Mouse (Mus musculus): ENCODE results near the gene Sae1.

- TF ChIP-seq E2F4 (IDR thresholded peaks at IDR 0.05; ENCODE audit: insufficient read depth) (no peak), POLR2AphosphoS2 (IDR thresholded peaks at IDR 0.05; ENCODE audit: insufficient read length, low read depth) (no peak), MAX (IDR thresholded peaks at IDR 0.05; ENCODE audit: low read depth) (no peak), POLR2A (IDR thresholded peaks at IDR 0.05; ENCODE audit: insufficient read length, low read depth) (no peak), CEBPB (IDR thresholded peaks at IDR 0.05; ENCODE audit: insufficient read depth, poor library complexity, severe bottlenecking) (no peak), USF1 (IDR thresholded peaks at IDR 0.05; ENCODE audit: low read depth) (no peak), REST (IDR thresholded peaks at IDR 0.05; ENCODE audit: insufficient read depth, insufficient read length) (no peak), MYOD1 (IDR thresholded peaks at IDR 0.05; ENCODE audit: control insufficient read depth in 1 of 3, insufficient read length in 2 of 3, low read depth in 2 of 3) (peak; percentile 23 to 75 (median 66)), MYOG (IDR thresholded peaks at IDR 0.05; ENCODE audit: control insufficient read depth in 1 of 3, insufficient read depth in 1 of 3, insufficient read length in 2 of 3, low read depth in 2 of 3) (peak in 2 of 3 experiments; percentile 80 to 89), TCF3 (IDR thresholded peaks at IDR 0.05; ENCODE audit: insufficient read length, low read depth) (no peak)
These were observed 22.6 kb downstream of the Sae1 start for GRCm38 (mm10) chr7:16364901-16365500.
